32 mouse cellular contexts compared by ENCODE assay signal in the genomic region with DNA sequence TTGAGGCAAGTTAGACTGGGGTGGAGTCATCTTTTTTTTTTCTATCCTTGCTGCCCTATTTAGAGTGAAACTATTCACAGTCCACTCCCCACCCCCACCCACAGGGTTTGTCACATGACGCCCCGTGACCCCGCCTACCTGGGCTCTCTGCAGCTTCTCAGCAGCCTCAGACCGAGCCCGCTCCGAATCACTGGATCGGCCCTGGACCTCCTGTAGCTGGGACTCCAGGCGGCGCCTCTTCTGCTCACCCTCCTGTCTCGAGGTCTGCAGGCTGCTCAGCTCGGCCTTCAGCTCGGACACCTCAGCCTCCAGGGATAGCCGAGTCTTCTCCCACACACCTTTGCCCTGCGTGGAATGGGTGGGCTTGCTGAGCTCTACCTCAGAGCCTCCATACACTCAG. TPM values are rescaled to one million over a fixed set of nuclear protein-coding genes. Genes with fewer than 3 reads are reported as not detected.
A peak's percentile ranks its signal among the peaks of the same experiment; 100 is the strongest.
DNase-seq lines count a peak whose midpoint lies in the region; ATAC-seq and TF ChIP-seq lines count a peak whose summit lies in the region.
"Had no signal": no experiment of that assay in that cellular context is flagged by ENCODE, and none has a peak within 500 bp of the region (broad histone marks: within the 10 kb centered on the region; RNA-seq: fewer than 3 reads in every experiment).

No protein-coding gene starts in this region.

- 0 out of 2 replicates have a peak, but pooled peaks cover under 1% of the 10 kb centered on the region for H3K9me3 ChIP-seq in lung, postnatal 0 days (ENCODE audit: low read length)
- no peaks in the 10 kb centered on the region for H3K9me3 ChIP-seq in stomach, postnatal 0 days (ENCODE audit: control insufficient read depth, low read length)
- H3K9me3 ChIP-seq: hindbrain, embryonic 13.5 days; kidney, embryonic 15.5 days; lung, embryonic 15.5 days; midbrain, embryonic 12.5 days; neural tube, embryonic 12.5 days had no signal

- ATAC-seq in lung, postnatal 0 days: 0 out of 2 replicates have a peak, but pooled peaks have one; percentile 7
- peak; percentile 19; the same call in 1 of the 2 replicates for ATAC-seq in stomach, postnatal 0 days (ENCODE audit: low FRiP score, low TSS enrichment)
- ATAC-seq in activated CD4-positive, CD25-positive, alpha-beta regulatory T cell, adult 4 months: no peak
- ATAC-seq: CD4-positive, CD25-positive, alpha-beta regulatory T cell, adult 4 months; forebrain, embryonic 13.5 days had no signal

- no peak overlapping the region for H3K9ac ChIP-seq in lung, postnatal 0 days (replicated peaks; ENCODE audit: low read depth)
- no peak overlapping the region for H3K9ac ChIP-seq in stomach, postnatal 0 days (ENCODE audit: low read length)
- H3K9ac ChIP-seq: forebrain, embryonic 13.5 days; heart, embryonic 12.5 days; hindbrain, embryonic 13.5 days; kidney, embryonic 15.5 days; limb, embryonic 13.5 days; lung, embryonic 15.5 days; midbrain, embryonic 12.5 days; neural tube, embryonic 12.5 days had no signal

- TF ChIP-seq EP300 in lung, postnatal 0 days (IDR thresholded peaks at IDR 0.05): no peak
- TF ChIP-seq EP300 in stomach, postnatal 0 days (optimal IDR thresholded peaks at IDR 0.05): no peak

- no peak overlapping the region for H3K4me2 ChIP-seq in lung, postnatal 0 days (replicated peaks; ENCODE audit: low read depth, low read length)
- no peak overlapping the region for H3K4me2 ChIP-seq in stomach, postnatal 0 days (replicated peaks; ENCODE audit: low read depth)
- H3K4me2 ChIP-seq: forebrain, embryonic 13.5 days; heart, embryonic 12.5 days; hindbrain, embryonic 13.5 days; kidney, embryonic 15.5 days; limb, embryonic 13.5 days; liver, embryonic 11.5 days; lung, embryonic 15.5 days; midbrain, embryonic 12.5 days; neural tube, embryonic 12.5 days had no signal

- no peak overlapping the region for H3K4me3 ChIP-seq in lung, postnatal 0 days (ENCODE audit: low read depth, low read length)
- H3K4me3 ChIP-seq in stomach, postnatal 0 days (ENCODE audit: low read depth, low read length): no peak overlapping the region
- H3K4me3 ChIP-seq: forebrain, embryonic 13.5 days; heart, embryonic 12.5 days; hindbrain, embryonic 13.5 days; kidney, embryonic 15.5 days; left cerebral cortex, adult 2 months; limb, embryonic 13.5 days; lung, embryonic 15.5 days; megakaryocyte, embryonic 14.5 days; midbrain, embryonic 12.5 days; myocyte; neural tube, embryonic 12.5 days had no signal

- no peaks in the 10 kb centered on the region for H3K27me3 ChIP-seq in lung, postnatal 0 days (replicated peaks; ENCODE audit: insufficient read depth, low read length)
- H3K27me3 ChIP-seq in stomach, postnatal 0 days (ENCODE audit: control insufficient read depth, insufficient read depth, low read length): no peaks in the 10 kb centered on the region
- H3K27me3 ChIP-seq: kidney, embryonic 15.5 days; lung, embryonic 15.5 days had no signal

- 54% methylated on average over 14 of the region's 14 CpGs for WGBS in lung, postnatal 0 days
- WGBS in stomach, postnatal 0 days: 72% methylated on average over 14 of the region's 14 CpGs

- DNase-seq in lung, postnatal 0 days (ENCODE audit: low spot score): no peak
- no peak for DNase-seq in lung, postnatal 10 days
- peak; percentile 92 for DNase-seq in cerebellum, adult 11-12 months
- peak; percentile 92 for DNase-seq in cerebellum, adult 9-11 months
- no peak for DNase-seq in stomach, postnatal 0 days (ENCODE audit: low spot score)
- no peak for DNase-seq in frontal cortex, postnatal 36 days (ENCODE audit: low spot score in 2 of 2)
- DNase-seq in kidney, postnatal 25 days: no peak
- DNase-seq: adrenal gland, postnatal 25 days; gastrocnemius, postnatal 25 days; heart, adult 18-20 months; heart, postnatal 4 days; kidney, adult 11 months; layer of hippocampus, adult 9-11 months; lung, postnatal 4 days; right cerebral cortex, postnatal 4 days; thymus, adult 2 months; thymus, postnatal 4 days had no signal

- H3K36me3 ChIP-seq in lung, postnatal 0 days (ENCODE audit: insufficient read depth, low read length): peaks cover under 1% of the 10 kb centered on the region; the same call in 1 of the 2 replicates
- H3K36me3 ChIP-seq in stomach, postnatal 0 days (ENCODE audit: control insufficient read depth, insufficient read depth, low read length): no peaks in the 10 kb centered on the region
- H3K36me3 ChIP-seq: heart, embryonic 12.5 days; hindbrain, embryonic 13.5 days; kidney, embryonic 15.5 days; limb, embryonic 13.5 days; midbrain, embryonic 12.5 days; neural tube, embryonic 12.5 days had no signal

- no peak for TF ChIP-seq CTCF in lung, postnatal 0 days (IDR thresholded peaks at IDR 0.05)
- TF ChIP-seq CTCF in stomach, postnatal 0 days (IDR thresholded peaks at IDR 0.05; ENCODE audit: low read depth): no peak

- no peak overlapping the region for H3K27ac ChIP-seq in lung, postnatal 0 days (ENCODE audit: low read length)
- H3K27ac ChIP-seq in stomach, postnatal 0 days (replicated peaks): no peak overlapping the region
- H3K27ac ChIP-seq: forebrain, embryonic 13.5 days; hindbrain, embryonic 13.5 days; kidney, embryonic 15.5 days; left cerebral cortex, adult 2 months; limb, embryonic 13.5 days; lung, embryonic 15.5 days; midbrain, embryonic 12.5 days; neural tube, embryonic 12.5 days had no signal

- H3K4me1 ChIP-seq in lung, postnatal 0 days (ENCODE audit: insufficient read depth, low read depth, low read length): no peaks in the 10 kb centered on the region
- H3K4me1 ChIP-seq in stomach, postnatal 0 days (replicated peaks; ENCODE audit: control insufficient read depth, insufficient read depth): no peaks in the 10 kb centered on the region
- H3K4me1 ChIP-seq: forebrain, embryonic 13.5 days; heart, embryonic 12.5 days; kidney, embryonic 15.5 days; limb, embryonic 13.5 days; lung, embryonic 15.5 days; midbrain, embryonic 12.5 days; neural tube, embryonic 12.5 days had no signal

RNA-seq across cellular contexts. Expression of a gene that starts 34.4 kb away (rescaled TPM):
- polyA plus RNA-seq in lung, postnatal 0 days (2015; fragmentation: Nextera tagmentation; extraction: Ambion mirVana): 3.8 TPM in 2 replicates
- 0.06 and 0.10 TPM in 2 replicates for polyA plus RNA-seq in stomach, postnatal 0 days (2015; fragmentation: Nextera tagmentation; extraction: Ambion mirVana)
- polyA plus RNA-seq in activated CD4-positive, CD25-positive, alpha-beta regulatory T cell, adult 4 months (2017; shearing (Covaris generic)): not detected
- polyA plus RNA-seq: heart, postnatal 0 days had no signal

RNA-seq across cellular contexts. Expression of a gene that starts 45.8 kb away (rescaled TPM):
- polyA plus RNA-seq in lung, postnatal 0 days (2015; fragmentation: Nextera tagmentation; extraction: Ambion mirVana): 202 and 215 TPM in 2 replicates
- polyA plus RNA-seq in stomach, postnatal 0 days (2015; fragmentation: Nextera tagmentation; extraction: Ambion mirVana): 28.1 and 28.4 TPM in 2 replicates
- under 1 TPM in 1 of 2 experiments, not detected in 1; 0.38 TPM for polyA plus RNA-seq in activated CD4-positive, CD25-positive, alpha-beta regulatory T cell, adult 4 months (2017; shearing (Covaris generic))
- polyA plus RNA-seq: CD4-positive, CD25-positive, alpha-beta regulatory T cell, adult 4 months had no signal

RNA-seq across cellular contexts. Expression of a gene that starts 52.6 kb away (rescaled TPM):
- polyA plus RNA-seq in lung, postnatal 0 days (2015; fragmentation: Nextera tagmentation; extraction: Ambion mirVana): 824 and 832 TPM in 2 replicates
- 0.50 and 0.55 TPM in 2 replicates for polyA plus RNA-seq in stomach, postnatal 0 days (2015; fragmentation: Nextera tagmentation; extraction: Ambion mirVana)
- polyA plus RNA-seq in activated CD4-positive, CD25-positive, alpha-beta regulatory T cell, adult 4 months (2017; shearing (Covaris generic)): 1 to 10 TPM in 1 of 2 experiments, under 1 TPM in 1; 0.38 to 2.8 TPM
- polyA plus RNA-seq: heart, embryonic 12.5 days; myocyte had no signal

Comparison
In these comparisons a context has a peak if more than half of its experiments do, and no peak if none do; other contexts are left out.
1. DNase-seq: peak in cerebellum, adult 11-12 months (single experiment) and cerebellum, adult 9-11 months (single experiment); none in lung, postnatal 0 days (single experiment), lung, postnatal 10 days (single experiment), stomach, postnatal 0 days (single experiment), frontal cortex, postnatal 36 days (0 of 2) and kidney, postnatal 25 days (0 of 2).
2. RNA of a gene that starts 45.8 kb away (polyA plus RNA-seq): 202 to 215 TPM in lung, postnatal 0 days and 28.1 to 28.4 TPM in stomach, postnatal 0 days; 0.38 TPM in activated CD4-positive, CD25-positive, alpha-beta regulatory T cell, adult 4 months; every median in the first group is over 10 times any median in the second.
3. RNA of a gene that starts 52.6 kb away (polyA plus RNA-seq): 824 to 832 TPM in lung, postnatal 0 days; 0.38 to 2.8 TPM in activated CD4-positive, CD25-positive, alpha-beta regulatory T cell, adult 4 months and 0.50 to 0.55 TPM in stomach, postnatal 0 days; every median in the first group is over 100 times any median in the second.